Mouse (Mus musculus): ENCODE data around the gene Spata46. TPM values are rescaled to one million over a fixed set of nuclear protein-coding genes. Genes with fewer than 3 reads are reported as not detected.

The Spata46 gene
- total RNA-seq (2014; rRNA removed) (not detected in 2 replicates), polyA plus RNA-seq (2015; fragmentation: Nextera tagmentation; extraction: Ambion mirVana) (0.42 TPM in 1 of 2 replicates, not detected in the other)

DNA sequence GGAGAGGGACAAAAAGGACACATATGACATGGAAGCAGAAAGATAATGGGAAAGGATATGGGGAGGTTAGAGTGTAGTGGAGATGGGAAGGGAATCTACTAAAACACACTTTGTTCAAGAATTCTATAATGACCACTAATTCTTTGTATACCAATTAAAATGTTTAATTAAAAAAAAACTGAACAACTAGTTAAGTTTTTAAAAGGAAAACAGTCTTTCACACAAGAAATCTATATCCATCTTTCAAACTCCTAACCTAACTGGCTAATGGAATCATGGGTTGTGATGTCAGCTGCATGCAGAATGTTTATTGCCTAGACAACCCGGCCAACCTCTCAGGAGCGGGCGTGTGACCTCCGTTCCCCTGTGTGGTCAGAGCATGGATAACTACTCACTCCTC lies at the start of gene Spata46:
Spata46 (plus strand) TSS at position 301 of the 400 bp plus-strand sequence.
- H3K9ac ChIP-seq (replicated peaks; ENCODE audit: low read length, poor library complexity, severe bottlenecking) = no peak within 1 kb of the TSS
- WGBS = 91% methylated on average over 4 of the region's 4 CpGs
- no peak for TF ChIP-seq CTCF (IDR thresholded peaks at IDR 0.05)
- ATAC-seq (ENCODE audit: low FRiP score) = no peak
- no peaks in the 10 kb centered on the region for H3K27me3 ChIP-seq (ENCODE audit: insufficient read depth, low read length)
- H3K4me3 ChIP-seq (ENCODE audit: low read depth, low read length) = no peak within 1 kb of the TSS
- H3K36me3 ChIP-seq (ENCODE audit: insufficient read depth, low read length) = no peaks in the 10 kb centered on the region
- H3K27ac ChIP-seq (ENCODE audit: low read depth, low read length) = no peak within 1 kb of the TSS
- H3K9me3 ChIP-seq (ENCODE audit: low read length) = no peaks in the 10 kb centered on the region
- no peak within 1 kb of the TSS for H3K4me2 ChIP-seq (ENCODE audit: low read depth, low read length, poor library complexity, severe bottlenecking)
- DNase-seq (ENCODE audit: low spot score) = no peak
- no peaks in the 10 kb centered on the region for H3K4me1 ChIP-seq (ENCODE audit: insufficient read depth, low read length)

DNA sequence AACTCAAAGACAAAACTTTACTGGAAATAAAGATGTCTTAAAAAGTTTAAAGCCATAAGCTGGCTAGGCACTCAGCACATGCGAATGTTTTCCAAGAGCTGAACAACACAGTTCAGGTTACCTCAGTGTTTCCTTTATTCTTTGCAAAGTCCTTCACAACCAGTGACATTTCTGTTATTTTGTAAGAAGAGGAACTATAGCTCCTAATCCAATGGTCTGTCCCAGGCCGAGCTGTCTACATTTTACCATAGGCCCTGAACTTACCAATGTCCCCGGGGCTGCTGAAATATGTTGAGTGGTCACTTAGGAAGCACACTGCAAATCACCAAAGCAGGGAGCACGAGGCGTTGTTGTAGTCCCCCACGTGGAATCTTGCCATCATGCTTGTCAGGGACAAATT lies 38.3 kb upstream of the Spata46 start:
- Histone ChIP-seq H3K9me3 (ENCODE audit: low read length) (0 out of 2 replicates have a peak, but pooled peaks cover 3% of the 10 kb centered on the region), H3K4me2 (ENCODE audit: low read depth, low read length, poor library complexity, severe bottlenecking) (no peak overlapping the region), H3K36me3 (ENCODE audit: insufficient read depth, low read length) (no peaks in the 10 kb centered on the region), H3K27me3 (ENCODE audit: insufficient read depth, low read length) (no peaks in the 10 kb centered on the region), H3K9ac (replicated peaks; ENCODE audit: low read length, poor library complexity, severe bottlenecking) (no peak overlapping the region), H3K4me3 (ENCODE audit: low read depth, low read length) (no peak overlapping the region), H3K27ac (ENCODE audit: low read depth, low read length) (no peak overlapping the region), H3K4me1 (ENCODE audit: insufficient read depth, low read length) (no peaks in the 10 kb centered on the region)
- ATAC-seq (ENCODE audit: low FRiP score) = no peak
- no peak for TF ChIP-seq CTCF (IDR thresholded peaks at IDR 0.05)
- no peak for DNase-seq (ENCODE audit: low spot score)
- WGBS = 85% methylated on average over 6 of the region's 6 CpGs

- H3K36me3 ChIP-seq (ENCODE audit: insufficient read depth, low read length) = no peaks in the 10 kb centered on the region
- no peaks in the 10 kb centered on the region for H3K27me3 ChIP-seq (ENCODE audit: insufficient read depth, low read length)
- 81% methylated on average over 4 of the region's 4 CpGs for WGBS
- no peak overlapping the region for H3K4me2 ChIP-seq (ENCODE audit: low read depth, low read length, poor library complexity, severe bottlenecking)
- no peak overlapping the region for H3K27ac ChIP-seq (ENCODE audit: low read depth, low read length)
- H3K9me3 ChIP-seq (ENCODE audit: low read length) = 0 out of 2 replicates have a peak, but pooled peaks cover 3% of the 10 kb centered on the region
- no peaks in the 10 kb centered on the region for H3K4me1 ChIP-seq (ENCODE audit: insufficient read depth, low read length)
- no peak overlapping the region for H3K4me3 ChIP-seq (ENCODE audit: low read depth, low read length)
- ATAC-seq (ENCODE audit: low FRiP score) = no peak
- no peak for DNase-seq (ENCODE audit: low spot score)
- H3K9ac ChIP-seq (replicated peaks; ENCODE audit: low read length, poor library complexity, severe bottlenecking) = no peak overlapping the region
- no peak for TF ChIP-seq CTCF (IDR thresholded peaks at IDR 0.05)
Observed at GRCm38 (mm10) chr1:170270696-170271095, 37.9 kb upstream of the Spata46 start.

GRCm38 (mm10) chr1:170273252-170273651 lies 35.4 kb upstream of the Spata46 start:
- Histone ChIP-seq H3K4me3 (ENCODE audit: low read depth, low read length) (no peak overlapping the region), H3K36me3 (ENCODE audit: insufficient read depth, low read length) (no peaks in the 10 kb centered on the region), H3K9ac (replicated peaks; ENCODE audit: low read length, poor library complexity, severe bottlenecking) (no peak overlapping the region), H3K4me1 (ENCODE audit: insufficient read depth, low read length) (no peaks in the 10 kb centered on the region), H3K27ac (ENCODE audit: low read depth, low read length) (no peak overlapping the region), H3K9me3 (ENCODE audit: low read length) (no peaks in the 10 kb centered on the region), H3K4me2 (ENCODE audit: low read depth, low read length, poor library complexity, severe bottlenecking) (no peak overlapping the region), H3K27me3 (ENCODE audit: insufficient read depth, low read length) (no peaks in the 10 kb centered on the region)
- no peak for TF ChIP-seq CTCF (IDR thresholded peaks at IDR 0.05)
- DNase-seq (ENCODE audit: low spot score) (no peak), ATAC-seq (ENCODE audit: low FRiP score) (no peak)

GRCm38 (mm10) chr1:170277016-170277415 lies 31.6 kb upstream of the Spata46 start, which contains the start of gene Sh2d1b1:
Sh2d1b1 (plus strand) TSS chr1:170277320.
- Histone ChIP-seq H3K9ac (replicated peaks; ENCODE audit: low read length, poor library complexity, severe bottlenecking) (no peak within 1 kb of the TSS), H3K4me1 (ENCODE audit: insufficient read depth, low read length) (no peaks in the 10 kb centered on the region), H3K9me3 (ENCODE audit: low read length) (no peaks in the 10 kb centered on the region), H3K4me3 (ENCODE audit: low read depth, low read length) (no peak within 1 kb of the TSS), H3K4me2 (ENCODE audit: low read depth, low read length, poor library complexity, severe bottlenecking) (no peak within 1 kb of the TSS), H3K27me3 (ENCODE audit: insufficient read depth, low read length) (no peaks in the 10 kb centered on the region), H3K36me3 (ENCODE audit: insufficient read depth, low read length) (no peaks in the 10 kb centered on the region), H3K27ac (ENCODE audit: low read depth, low read length) (no peak within 1 kb of the TSS)
- TF ChIP-seq CTCF (IDR thresholded peaks at IDR 0.05) = no peak
- 94% methylated on average over 2 of the region's 3 CpGs for WGBS
- ATAC-seq (ENCODE audit: low FRiP score) = no peak
- DNase-seq (ENCODE audit: low spot score) = no peak

DNA sequence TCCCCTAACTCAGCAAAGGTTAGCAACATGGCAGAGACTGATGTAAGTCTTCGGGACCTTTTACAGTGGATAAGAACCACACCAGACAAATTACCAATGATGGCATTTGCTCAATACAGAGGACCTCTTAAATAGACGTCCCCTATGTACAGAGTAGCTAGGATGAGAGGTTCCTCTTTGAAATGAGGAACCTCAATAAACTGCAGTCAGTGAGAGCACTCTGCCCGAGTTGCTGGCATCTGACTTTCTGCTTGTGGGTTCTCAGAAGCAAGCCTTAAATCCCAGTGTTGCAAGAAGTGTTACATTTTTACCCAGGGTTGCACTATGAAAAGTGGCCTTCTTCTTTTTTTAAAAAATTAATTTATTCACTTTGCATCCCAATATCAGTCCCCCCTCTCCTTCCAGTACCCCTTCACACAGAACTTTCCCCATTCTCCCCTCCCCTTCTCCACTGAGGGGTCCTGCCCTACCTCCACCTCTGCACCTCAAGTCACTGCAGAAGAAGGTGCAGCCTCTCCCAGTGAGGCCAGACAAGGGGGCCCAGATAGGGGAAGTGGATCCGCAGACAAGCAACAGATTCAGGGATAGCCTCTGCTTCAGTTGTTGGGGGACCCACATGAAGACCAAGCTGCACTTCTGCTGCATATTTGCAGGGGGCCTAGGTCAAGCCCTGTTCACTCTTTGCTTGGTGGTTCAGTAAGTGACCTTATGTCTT lies 26.0 kb upstream of the Spata46 start:
- 80% methylated on average over 4 of the region's 4 CpGs for WGBS
- no peak for DNase-seq (ENCODE audit: low spot score)
- no peaks in the 10 kb centered on the region for H3K4me1 ChIP-seq (ENCODE audit: insufficient read depth, low read length)

More for the DNA sequence above, 26.0 kb upstream of the Spata46 start:
- H3K4me3 ChIP-seq (ENCODE audit: low read depth, low read length) = no peak overlapping the region
- no peak for TF ChIP-seq CTCF (IDR thresholded peaks at IDR 0.05)
- no peak for ATAC-seq (ENCODE audit: low FRiP score)
- H3K27ac ChIP-seq (ENCODE audit: low read depth, low read length) = no peak overlapping the region
- H3K9me3 ChIP-seq (ENCODE audit: low read length) = no peaks in the 10 kb centered on the region
- H3K27me3 ChIP-seq (ENCODE audit: insufficient read depth, low read length) = no peaks in the 10 kb centered on the region
- no peak overlapping the region for H3K9ac ChIP-seq (replicated peaks; ENCODE audit: low read length, poor library complexity, severe bottlenecking)
- no peak overlapping the region for H3K4me2 ChIP-seq (ENCODE audit: low read depth, low read length, poor library complexity, severe bottlenecking)
- H3K36me3 ChIP-seq (ENCODE audit: insufficient read depth, low read length) = no peaks in the 10 kb centered on the region

Data from midbrain, postnatal 0 days (tissue).